Mouse (Mus musculus): Measurements from ENCODE around the gene Mtch1. TPM values are rescaled to one million over a fixed set of nuclear protein-coding genes. Genes with fewer than 3 reads are reported as not detected.
A peak's percentile ranks its signal among the peaks of the same experiment; 100 is the strongest.

The Mtch1 gene
- total and polyA plus RNA-seq, 3 experiments, result 143 to 233 (median 147) TPM

DNA sequence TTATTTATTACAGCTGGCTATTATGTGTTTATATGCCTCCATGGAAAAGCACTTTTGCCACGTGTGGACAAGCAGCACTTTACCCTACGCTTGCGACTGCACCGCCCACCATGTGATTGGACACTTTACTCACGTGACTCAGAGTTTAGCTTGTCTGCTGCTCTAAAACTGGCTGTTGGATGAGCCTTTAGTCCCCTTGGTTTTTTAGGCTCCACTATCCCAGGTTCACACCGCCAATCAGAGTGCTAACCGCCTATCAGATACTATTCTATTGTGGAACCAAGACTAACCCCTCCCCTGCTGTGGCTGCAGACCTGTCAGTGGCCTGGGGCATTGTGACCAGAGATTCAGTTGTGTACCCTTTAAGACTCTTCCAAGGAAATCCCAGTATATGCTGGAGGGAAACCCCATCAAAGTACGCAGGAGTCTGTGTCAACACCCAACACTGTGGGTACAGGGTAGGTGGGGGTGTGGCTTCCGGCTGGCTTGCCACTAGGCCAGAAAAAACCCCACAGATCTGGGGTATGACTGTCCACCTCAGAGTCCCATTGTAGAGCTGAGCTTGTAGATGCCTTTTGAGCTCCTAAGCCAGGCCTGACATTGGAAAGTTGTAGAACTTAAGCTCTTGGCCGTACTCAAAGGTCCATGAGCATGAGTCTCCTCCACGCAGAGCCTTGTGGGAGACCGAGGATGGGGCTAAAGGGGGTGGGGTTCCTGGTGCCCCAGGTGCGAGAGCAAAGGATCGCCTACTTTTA, 45.8 kb upstream of the Mtch1 start (continued):
- no peak for TF ChIP-seq ZKSCAN1 (IDR thresholded peaks at IDR 0.05; ENCODE audit: low read depth, low read length)
- TF ChIP-seq CHD2 (IDR thresholded peaks at IDR 0.05; ENCODE audit: low read length), result no peak
- no peak for TF ChIP-seq ZC3H11A (IDR thresholded peaks at IDR 0.05; ENCODE audit: low read depth, low read length)
- TF ChIP-seq ELF1 (IDR thresholded peaks at IDR 0.05; ENCODE audit: low read depth, low read length), result no peak
- TF ChIP-seq EP300 (IDR thresholded peaks at IDR 0.05; ENCODE audit: low read depth in 1 of 2, low read length in 2 of 2), result no peak
- TF ChIP-seq MAFK (IDR thresholded peaks at IDR 0.05; ENCODE audit: borderline replicate concordance, low read depth, low read length), result no peak
- TF ChIP-seq USF2 (IDR thresholded peaks at IDR 0.05; ENCODE audit: borderline replicate concordance in 1 of 2, insufficient read depth in 1 of 2, low read depth in 1 of 2, low read length in 2 of 2), result peak; percentile 68 to 88
- no peak for TF ChIP-seq CTCF (IDR thresholded peaks at IDR 0.05 in 2 of 3, conservative IDR thresholded peaks at IDR 0.05 in 1 of 3; ENCODE audit: control insufficient read depth in 1 of 3, insufficient read depth in 1 of 3, low read depth in 2 of 3, low read length in 3 of 3, poor library complexity in 1 of 3, severe bottlenecking in 1 of 3)
- peak; percentile 10; the same call in 1 of the 2 replicates for TF ChIP-seq MAZ (IDR thresholded peaks at IDR 0.05; ENCODE audit: low read depth, low read length)
- TF ChIP-seq UBTF (IDR thresholded peaks at IDR 0.05; ENCODE audit: borderline replicate concordance, insufficient read depth, low read depth, low read length), result no peak
- TF ChIP-seq ZNF384 (IDR thresholded peaks at IDR 0.05; ENCODE audit: low read depth, low read length), result no peak
- peak; percentile 71 for TF ChIP-seq SIN3A (IDR thresholded peaks at IDR 0.05; ENCODE audit: low read length)
- 0 out of 2 replicates have a peak, but pooled peaks have one; percentile 50 for TF ChIP-seq HCFC1 (IDR thresholded peaks at IDR 0.05; ENCODE audit: low read depth, low read length)
- TF ChIP-seq RAD21 (IDR thresholded peaks at IDR 0.05; ENCODE audit: low read depth, low read length), result no peak
- no peak for TF ChIP-seq JUND (IDR thresholded peaks at IDR 0.05; ENCODE audit: low read depth, low read length)
- peak; percentile 96 for TF ChIP-seq MXI1 (IDR thresholded peaks at IDR 0.05; ENCODE audit: low read depth, low read length)
- TF ChIP-seq ZMIZ1 (IDR thresholded peaks at IDR 0.05; ENCODE audit: low read depth, low read length), result no peak; the same call in 1 of the 2 replicates

GRCm38 (mm10) chr17:29391280-29391679, 43.5 kb upstream of the Mtch1 start:
- H3K4me1 ChIP-seq (ENCODE audit: control insufficient read depth in 1 of 2, insufficient read depth in 2 of 2, low read length in 2 of 2), result peaks cover 6 to 33% of the 10 kb centered on the region in 2 experiments
- peak; percentile 59 for DNase-seq (ENCODE audit: low read depth, low spot score)
- no peaks in the 10 kb centered on the region for H3K79me2 ChIP-seq (ENCODE audit: control insufficient read depth, insufficient read depth, low read length, poor library complexity)
- H3K36me3 ChIP-seq (ENCODE audit: control insufficient read depth in 1 of 2, insufficient read depth in 2 of 2, low read length in 2 of 2), result peaks cover 0 to 12% of the 10 kb centered on the region in 2 experiments; a peak in 2 of 4 replicates
- peak overlapping the region; percentile 35; the same call in 1 of the 2 replicates for H3K27ac ChIP-seq (ENCODE audit: control insufficient read depth, low read depth, low read length)
- no peak for TF ChIP-seq MXI1 (IDR thresholded peaks at IDR 0.05; ENCODE audit: low read depth, low read length)
- no peak for TF ChIP-seq GABPA (IDR thresholded peaks at IDR 0.05; ENCODE audit: low read depth, low read length)
- no peak for TF ChIP-seq ZKSCAN1 (IDR thresholded peaks at IDR 0.05; ENCODE audit: low read depth, low read length)
- no peak for TF ChIP-seq RAD21 (IDR thresholded peaks at IDR 0.05; ENCODE audit: low read depth, low read length)
- TF ChIP-seq E2F4 (IDR thresholded peaks at IDR 0.05; ENCODE audit: borderline replicate concordance, low read depth, low read length), result no peak
- TF ChIP-seq ELF1 (IDR thresholded peaks at IDR 0.05; ENCODE audit: low read depth, low read length), result no peak
- TF ChIP-seq EP300 (IDR thresholded peaks at IDR 0.05; ENCODE audit: low read depth in 1 of 2, low read length in 2 of 2), result peak; percentile 70 to 77; a peak in 3 of 4 replicates
- peak; percentile 59 for TF ChIP-seq TCF12 (IDR thresholded peaks at IDR 0.05; ENCODE audit: low read depth, low read length)
- TF ChIP-seq CHD2 (IDR thresholded peaks at IDR 0.05; ENCODE audit: low read length), result no peak
- TF ChIP-seq ZNF384 (IDR thresholded peaks at IDR 0.05; ENCODE audit: low read depth, low read length), result no peak
- TF ChIP-seq MAFK (IDR thresholded peaks at IDR 0.05; ENCODE audit: borderline replicate concordance, low read depth, low read length), result peak; percentile 25; the same call in 1 of the 2 replicates
- TF ChIP-seq MYB (IDR thresholded peaks at IDR 0.05; ENCODE audit: low read depth, low read length), result 0 out of 2 replicates have a peak, but pooled peaks have one; percentile 18
- TF ChIP-seq ETS1 (IDR thresholded peaks at IDR 0.05; ENCODE audit: low read depth, low read length), result peak; percentile 37; the same call in 1 of the 2 replicates
- TF ChIP-seq TAL1 (IDR thresholded peaks at IDR 0.05; ENCODE audit: low read length), result peak; percentile 24; the same call in 1 of the 2 replicates
- peak; percentile 78 for TF ChIP-seq GATA1 (IDR thresholded peaks at IDR 0.05; ENCODE audit: low read depth, low read length)
- TF ChIP-seq RCOR1 (IDR thresholded peaks at IDR 0.05; ENCODE audit: low read depth, low read length), result peak; percentile 68
- TF ChIP-seq NELFE (IDR thresholded peaks at IDR 0.05; ENCODE audit: low read depth, low read length), result no peak
- TF ChIP-seq SMC3 (IDR thresholded peaks at IDR 0.05; ENCODE audit: low read depth, low read length), result no peak
- TF ChIP-seq POLR2AphosphoS2 (IDR thresholded peaks at IDR 0.05; ENCODE audit: low read length), result no peak
- TF ChIP-seq USF2 (IDR thresholded peaks at IDR 0.05; ENCODE audit: borderline replicate concordance in 1 of 2, insufficient read depth in 1 of 2, low read depth in 1 of 2, low read length in 2 of 2), result no peak
- no peak for TF ChIP-seq MAZ (IDR thresholded peaks at IDR 0.05; ENCODE audit: low read depth, low read length)
- no peak for TF ChIP-seq BHLHE40 (IDR thresholded peaks at IDR 0.05; ENCODE audit: borderline replicate concordance, low read depth, low read length)
- H3K9me3 ChIP-seq (replicated peaks; ENCODE audit: insufficient read depth, low read length), result no peaks in the 10 kb centered on the region
- H3K4me3 ChIP-seq (ENCODE audit: control insufficient read depth in 1 of 2, insufficient read depth in 1 of 2, low read depth in 2 of 2, low read length in 2 of 2), result no peak overlapping the region
- H3K27me3 ChIP-seq (ENCODE audit: control insufficient read depth in 1 of 2, insufficient read depth in 2 of 2, low read length in 2 of 2), result no peaks in the 10 kb centered on the region
- H3K9ac ChIP-seq (ENCODE audit: control insufficient read depth, low read depth, low read length, poor library complexity, severe bottlenecking), result no peak overlapping the region
